Comparison of ENCODE assay signal across 19 mouse cellular contexts in the genomic region with DNA sequence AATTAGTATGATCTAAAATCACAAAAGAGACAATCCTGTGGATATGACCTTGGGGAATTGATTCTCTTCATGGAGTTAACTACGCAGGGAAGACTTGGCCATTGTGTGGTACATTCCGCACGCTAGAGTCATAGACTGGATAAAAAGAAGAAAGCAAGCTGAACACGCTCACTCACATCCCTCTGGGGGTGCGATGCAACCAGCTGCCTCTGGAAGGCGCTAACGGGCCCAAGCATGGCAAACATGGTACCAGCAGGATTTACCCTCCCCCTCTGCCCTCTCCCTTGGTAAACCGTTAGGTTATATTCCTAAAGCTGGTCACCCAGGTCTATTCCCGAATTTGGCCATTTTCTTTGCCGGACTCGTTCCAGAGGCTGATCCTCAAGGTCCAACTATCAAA.
"Had no signal": no experiment of that assay in that cellular context is flagged by ENCODE, and none has a peak within 500 bp of the region (broad histone marks: within the 10 kb centered on the region; RNA-seq: fewer than 3 reads in every experiment).

No protein-coding gene starts in this region.

- H3K4me3 ChIP-seq: gastrocnemius, adult 2 months; heart, adult 2 months; heart, embryonic 10.5 days; heart, embryonic 12.5 days; hindbrain, embryonic 10.5 days; hindbrain, embryonic 12.5 days; left cerebral cortex, adult 2 months; limb, embryonic 13.5 days; limb, embryonic 15.5 days had no signal

- H3K4me1 ChIP-seq: hindbrain, embryonic 10.5 days; hindbrain, embryonic 12.5 days; limb, embryonic 15.5 days had no signal

- H3K36me3 ChIP-seq: heart, embryonic 10.5 days; heart, embryonic 12.5 days; hindbrain, embryonic 10.5 days; hindbrain, embryonic 12.5 days; limb, embryonic 13.5 days; limb, embryonic 15.5 days had no signal

- H3K27me3 ChIP-seq: heart, embryonic 12.5 days; hindbrain, embryonic 12.5 days; limb, embryonic 15.5 days had no signal

- DNase-seq: gastrocnemius, adult 2 months; gastrocnemius, postnatal 10 days; gastrocnemius, postnatal 25 days; heart, adult 2 months; heart, postnatal 10 days; heart, postnatal 4 days; kidney, adult 18-20 months; kidney, adult 8-10 months; kidney, postnatal 10 days; kidney, postnatal 25 days; kidney, postnatal 4 days had no signal

- H3K27ac ChIP-seq: gastrocnemius, adult 2 months; heart, adult 2 months; heart, embryonic 10.5 days; hindbrain, embryonic 10.5 days; hindbrain, embryonic 12.5 days; hindbrain, embryonic 14.5 days; left cerebral cortex, adult 2 months; limb, embryonic 13.5 days; limb, embryonic 15.5 days had no signal
